Mouse (Mus musculus): Measurements from ENCODE around the gene Teddm2.

Teddm2 gene

GRCm38 (mm10) chr1:153830746-153831145, 69.3 kb downstream of the Teddm2 start:
- no peak for DNase-seq (ENCODE audit: low spot score in 2 of 2)

GRCm38 (mm10) chr1:153820216-153820615, 79.8 kb downstream of the Teddm2 start:
- DNase-seq (ENCODE audit: low spot score in 2 of 2) = no peak

GRCm38 (mm10) chr1:153814278-153814677, 85.8 kb downstream of the Teddm2 start:
- DNase-seq (ENCODE audit: low spot score in 2 of 2) = no peak

- DNase-seq (ENCODE audit: low spot score in 2 of 2) = peak in 1 of 2 experiments; percentile 54
Observed at GRCm38 (mm10) chr1:153807390-153807993, 92.5 kb downstream of the Teddm2 start.

GRCm38 (mm10) chr1:153803530-153803929, 96.5 kb downstream of the Teddm2 start:
- peak; percentile 16 to 41 for DNase-seq (ENCODE audit: low spot score in 2 of 2)

- DNase-seq (ENCODE audit: low spot score in 2 of 2) = peak; percentile 16 to 33
Observed at GRCm38 (mm10) chr1:153802691-153803090, 97.3 kb downstream of the Teddm2 start.
